ENCODE assay signal across 1 mouse cellular context in genomic region chr17:84353224-84353901, GRCm38 (mm10).
A peak's percentile ranks its signal among the peaks of the same experiment; 100 is the strongest.
TF ChIP-seq lines count a peak whose summit lies in the region.

No protein-coding gene starts in this region.

TF ChIP-seq in CH12.LX, 34 proteins besides CTCF, POLR2A, EP300 and RAD21 (continued from another document):
- TF ChIP-seq E2F4 (IDR thresholded peaks at IDR 0.05; ENCODE audit: insufficient replicate concordance, low read depth, low read length) (no peak), MAZ (IDR thresholded peaks at IDR 0.05; ENCODE audit: low read depth, low read length) (0 out of 2 replicates have a peak, but pooled peaks have one; percentile 24), SIN3A (IDR thresholded peaks at IDR 0.05; ENCODE audit: low read length) (peak; percentile 83), MEF2A (IDR thresholded peaks at IDR 0.05; ENCODE audit: borderline replicate concordance, low read depth, low read length) (0 out of 2 replicates have a peak, but pooled peaks have one; percentile 38)
TF ChIP-seq in CH12.LX: peak in this region for 10.
